Mouse (Mus musculus) gastrocnemius, adult 8-10 months (tissue): Measurements from ENCODE around the gene Eps8l1. TPM values are rescaled to one million over a fixed set of nuclear protein-coding genes. Genes with fewer than 3 reads are reported as not detected.

ENCODE experiments used
- DNase-seq, 2 experiments: peaks; one replicate each; pipeline ENCODE4 v3.0.0; 2022; ENCODE audit warnings: low spot score in 2 of 2
- total RNA-seq, 4 experiments: library from RNA; stranded (reverse); gene quantifications; 2 replicates each; pipeline ENCODE4 v1.2.4; 2022

The Eps8l1 gene
- total RNA-seq, 4 experiments from 2014 or later: 0.67 to 3.4 (median 2.3) TPM

DNA sequence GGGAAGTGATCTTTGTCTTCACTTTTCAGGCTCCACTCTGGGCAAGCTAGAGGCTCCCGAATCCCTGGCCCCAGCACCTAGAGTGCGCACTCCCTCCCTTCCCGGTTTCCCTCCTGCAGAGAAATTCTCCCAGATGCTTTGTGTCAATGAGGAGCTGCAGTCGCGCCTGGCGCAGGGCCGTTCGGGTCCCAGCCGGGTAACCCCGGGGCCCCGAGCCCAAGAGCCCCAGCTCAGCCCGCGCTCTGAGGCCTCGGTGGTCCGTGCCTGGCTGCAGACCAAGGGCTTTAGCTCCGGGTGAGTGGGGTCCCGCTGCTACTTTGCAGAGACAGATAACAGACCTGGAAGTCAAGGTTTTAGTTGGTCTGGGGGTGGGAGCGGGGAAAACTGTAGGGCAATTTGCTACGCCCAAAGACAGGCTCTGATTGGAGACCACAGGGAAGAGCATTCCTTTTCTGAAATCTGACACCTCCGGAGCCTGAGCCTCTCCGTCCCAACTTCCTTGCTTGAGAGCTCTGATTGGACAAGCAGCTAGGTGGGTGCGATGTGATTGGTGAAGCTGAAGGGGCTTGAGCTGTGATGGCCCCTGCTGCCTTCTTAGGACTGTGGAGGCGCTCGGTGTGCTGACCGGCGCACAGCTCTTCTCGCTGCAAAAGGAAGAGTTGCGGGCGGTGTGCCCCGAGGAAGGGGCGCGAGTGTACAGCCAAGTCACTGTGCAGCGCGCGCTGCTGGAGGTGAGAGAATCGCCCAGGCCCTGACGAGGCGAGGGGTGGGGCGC lies 17.7 kb downstream of the Eps8l1 start:
- peak; percentile 33 to 61 for DNase-seq

DNA sequence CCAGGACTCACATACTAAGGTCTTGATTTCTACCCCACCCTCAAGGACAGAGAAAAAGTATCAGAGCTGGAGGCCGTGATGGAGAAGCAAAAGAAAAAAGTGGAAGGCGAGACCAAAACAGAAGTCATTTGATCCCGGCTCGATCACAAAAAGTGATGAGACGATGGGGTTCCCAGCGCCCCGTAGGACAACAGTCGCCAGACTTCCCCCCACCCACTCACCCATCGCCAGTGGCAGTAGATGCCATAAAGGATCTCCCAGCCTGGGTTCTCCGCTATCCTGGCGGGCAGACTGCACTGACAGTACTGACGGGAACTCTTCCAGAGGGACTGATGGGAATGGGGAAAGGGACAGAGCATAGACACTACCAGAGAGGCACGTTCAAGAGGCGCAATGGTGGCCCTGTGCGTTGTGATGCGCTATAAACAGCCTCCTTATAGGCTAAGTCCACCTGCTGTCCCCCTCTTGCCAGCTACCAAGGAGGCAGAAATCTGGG lies 18.4 kb downstream of the Eps8l1 start:
- DNase-seq: no peak

DNA sequence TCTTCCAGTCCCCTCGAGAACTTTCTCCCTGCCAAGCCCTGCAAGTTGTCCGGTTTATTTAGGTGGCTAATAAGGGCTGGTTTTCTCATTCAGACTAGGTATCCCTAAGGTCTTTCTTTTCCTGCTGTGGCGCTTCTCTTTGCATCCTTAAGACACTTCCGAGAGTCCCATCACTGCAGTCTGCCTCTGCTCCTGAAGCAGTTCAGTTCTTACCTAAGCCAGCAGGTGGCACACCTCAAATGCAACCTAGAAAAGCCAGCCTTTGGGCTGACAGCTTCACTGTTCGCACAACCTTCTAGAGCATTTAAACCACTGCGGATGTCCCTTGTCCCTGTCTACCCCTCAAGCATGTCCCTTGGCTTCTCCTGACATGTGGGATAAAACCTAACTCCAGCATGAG lies 19.2 kb downstream of the Eps8l1 start:
- DNase-seq: no peak

DNA sequence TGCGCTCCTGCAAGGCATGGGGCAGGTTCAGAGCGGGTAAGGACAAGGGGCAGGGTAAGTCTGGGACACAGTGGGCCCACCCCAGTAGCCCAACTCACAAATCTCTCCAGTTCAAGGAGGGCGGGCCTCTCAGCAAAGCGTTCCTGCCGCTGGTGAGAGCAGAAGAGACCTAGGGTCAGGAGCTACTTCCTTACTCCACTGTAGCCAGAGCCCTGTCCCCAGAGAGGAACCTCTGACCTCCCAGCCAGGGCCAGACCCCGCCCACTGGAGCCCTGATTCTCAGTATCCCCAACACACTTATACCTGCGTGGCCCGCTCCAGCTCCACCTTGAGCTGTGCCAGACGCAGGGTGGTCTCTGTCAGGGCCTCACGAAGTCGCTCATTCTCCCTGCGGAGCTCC lies 21.8 kb downstream of the Eps8l1 start:
- DNase-seq: no peak

DNA sequence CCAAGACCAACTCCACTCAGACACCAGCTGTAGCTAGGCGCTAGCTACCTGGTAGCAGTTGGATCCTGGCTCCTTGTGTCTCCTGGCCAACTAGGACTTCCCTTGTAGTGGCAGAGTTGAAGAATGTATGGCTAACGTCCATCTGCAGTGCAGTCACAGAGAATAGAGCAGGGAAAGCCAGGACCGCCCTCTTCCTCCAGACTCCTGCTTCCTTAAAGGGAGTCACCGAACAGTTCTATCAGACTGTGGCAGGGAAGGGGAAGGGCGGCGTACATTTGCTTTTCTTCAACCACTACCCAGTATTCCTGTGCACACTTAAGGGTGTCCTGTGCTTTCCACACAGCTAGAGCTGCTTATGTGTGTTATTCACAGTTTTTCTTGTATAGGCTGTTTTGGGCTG lies 30.8 kb downstream of the Eps8l1 start:
- DNase-seq: no peak

DNA sequence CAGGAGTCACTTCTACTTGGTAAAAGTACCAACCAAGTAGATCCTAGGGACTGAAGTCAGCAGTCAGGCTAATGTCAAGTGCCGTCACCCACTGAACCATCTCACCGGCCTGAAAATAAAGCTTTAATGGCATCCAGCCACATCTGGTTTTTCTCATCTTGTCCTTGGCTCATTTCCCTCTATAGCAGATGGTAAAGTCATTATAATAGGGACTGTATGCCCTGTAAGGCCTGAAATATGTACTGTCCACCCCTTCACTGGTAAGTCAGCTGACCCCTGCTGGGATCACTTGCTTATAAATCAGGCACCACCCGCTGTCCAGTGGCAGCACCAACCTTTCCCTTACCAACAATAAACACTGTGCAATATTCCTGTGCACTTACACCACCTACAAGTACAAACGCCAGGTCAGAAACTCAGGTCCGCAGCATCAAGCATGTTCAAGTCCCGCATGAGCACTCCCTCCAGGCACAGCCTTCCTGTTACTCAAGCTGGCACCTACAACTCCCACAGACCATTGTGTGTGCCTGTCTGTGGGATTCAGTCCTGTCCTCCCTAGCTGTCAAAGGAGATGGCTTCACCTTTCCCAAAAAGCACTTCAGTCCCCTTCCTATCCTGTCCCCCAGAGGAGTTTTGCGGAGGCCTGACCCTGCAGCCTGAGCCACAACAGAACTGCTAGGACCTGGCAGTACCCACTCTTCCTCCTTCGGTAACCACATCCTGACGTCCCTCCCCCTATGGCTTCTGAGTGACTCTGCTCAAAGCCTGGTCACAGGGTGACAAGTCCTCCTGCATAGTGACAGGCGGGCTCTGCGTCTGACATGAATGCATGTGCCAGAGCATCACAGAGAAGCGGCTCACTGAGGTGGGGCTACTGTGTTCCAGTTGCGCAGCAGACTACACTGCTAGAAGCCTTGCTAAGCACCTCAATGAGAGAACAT lies 32.1 kb downstream of the Eps8l1 start:
- DNase-seq: no peak

DNA sequence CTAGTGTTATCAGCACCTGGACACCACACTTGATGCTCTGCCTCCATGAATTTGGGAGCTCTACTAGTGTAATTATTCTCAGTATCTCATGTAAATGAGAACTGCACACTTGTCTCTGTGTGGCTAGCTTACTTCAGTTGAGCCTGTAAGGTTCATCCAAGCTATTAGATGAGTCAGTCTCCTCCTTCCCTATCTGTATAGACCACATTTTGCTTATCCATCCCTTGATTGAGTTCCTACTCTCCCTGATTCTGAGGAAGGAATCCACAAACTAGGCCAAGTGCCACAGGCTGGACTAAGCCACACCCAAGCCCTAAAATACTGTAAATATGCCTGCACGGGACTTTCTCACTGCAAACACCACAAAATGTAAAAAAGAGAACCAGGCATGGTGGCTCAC lies 33.5 kb downstream of the Eps8l1 start:
- DNase-seq: no peak

DNA sequence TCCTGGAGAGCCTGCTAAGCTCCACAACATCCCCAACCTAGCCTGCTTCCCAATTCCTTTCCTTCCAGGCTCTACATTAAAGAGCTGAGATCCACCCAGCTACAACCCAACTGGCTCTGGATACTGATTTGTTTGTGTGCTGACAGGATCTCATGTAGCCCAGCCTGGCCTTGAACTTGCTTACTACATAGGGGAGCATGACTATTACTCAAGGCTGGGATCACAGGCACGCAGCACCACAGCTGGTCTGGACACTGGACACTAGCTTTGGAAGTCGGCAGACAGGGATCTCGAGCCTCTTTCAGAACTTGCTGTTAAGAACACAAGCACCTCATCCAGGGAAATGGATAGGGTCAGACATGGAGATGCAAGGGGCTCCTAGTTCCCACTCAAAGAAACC lies 36.0 kb downstream of the Eps8l1 start:
- DNase-seq: no peak

DNA sequence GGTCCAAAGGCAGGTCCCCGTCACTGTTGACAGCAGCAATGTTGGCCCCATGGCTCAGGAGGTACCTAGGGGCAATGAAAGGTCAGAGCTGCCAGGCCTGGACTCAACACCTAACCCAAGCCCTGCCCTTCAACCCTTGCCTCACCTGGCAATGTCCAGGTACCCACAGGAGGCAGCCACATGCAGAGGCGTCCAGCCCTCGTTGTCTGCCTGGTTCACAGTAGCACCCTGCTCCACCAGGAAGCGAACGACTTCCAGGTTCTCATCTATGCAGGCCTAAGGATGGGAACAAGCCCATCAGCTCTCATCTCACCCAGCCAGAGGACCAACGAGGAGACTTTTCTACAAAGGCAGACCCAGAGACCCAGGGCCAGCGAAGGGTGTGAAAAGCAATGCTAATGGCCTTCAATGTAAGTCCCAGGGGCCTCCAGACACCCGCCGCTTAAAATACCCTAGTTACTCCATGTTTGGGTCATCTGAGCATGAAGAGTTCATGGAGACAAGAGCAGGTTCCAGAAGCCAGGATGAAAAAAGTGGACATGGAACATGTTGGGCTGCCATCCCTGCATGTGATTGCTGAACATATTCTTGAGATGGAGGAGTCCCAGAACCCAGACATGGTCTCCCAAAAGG lies 36.9 kb downstream of the Eps8l1 start:
- no peak for DNase-seq

DNA sequence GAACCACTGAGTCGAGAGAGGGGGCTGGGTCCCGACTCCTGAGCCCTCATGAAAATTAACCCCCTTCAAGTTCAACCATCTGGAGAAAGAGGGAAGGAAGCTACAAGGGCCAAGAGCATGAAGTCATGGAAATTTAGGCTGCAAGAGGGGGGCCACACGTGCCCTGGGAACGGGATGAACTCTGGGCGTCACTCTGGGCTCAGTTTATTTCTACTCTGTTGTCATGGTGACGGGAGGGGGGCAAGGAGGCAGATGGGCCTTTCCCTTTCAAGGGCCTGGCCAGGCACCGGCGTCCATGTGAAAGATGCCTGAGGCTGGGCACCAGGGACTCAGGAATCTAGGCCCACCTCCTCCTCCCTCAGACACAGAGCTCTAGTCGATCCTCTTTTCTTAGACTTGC lies 37.8 kb downstream of the Eps8l1 start:
- peak; percentile 65 to 67 for DNase-seq

DNA sequence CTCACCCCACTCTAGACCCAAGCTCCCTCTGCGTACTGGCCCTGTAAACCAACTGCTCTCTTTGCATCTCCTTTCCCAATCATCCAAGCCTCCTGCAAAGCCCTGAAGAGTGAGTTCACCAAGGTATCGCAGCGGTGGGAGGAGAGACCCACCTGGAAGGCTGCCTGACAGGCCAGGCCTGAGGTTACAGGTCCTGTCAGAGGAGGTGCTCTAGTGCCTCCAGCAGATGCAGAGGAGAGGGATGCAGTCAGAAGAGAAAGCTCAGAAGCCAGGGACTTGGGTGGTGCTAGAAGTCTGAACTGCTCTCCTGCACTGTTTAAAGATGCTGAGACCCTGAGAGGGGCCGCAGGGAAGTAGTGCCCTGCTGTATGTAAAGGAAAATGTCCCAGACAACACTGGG lies 38.6 kb downstream of the Eps8l1 start:
- DNase-seq: no peak

DNA sequence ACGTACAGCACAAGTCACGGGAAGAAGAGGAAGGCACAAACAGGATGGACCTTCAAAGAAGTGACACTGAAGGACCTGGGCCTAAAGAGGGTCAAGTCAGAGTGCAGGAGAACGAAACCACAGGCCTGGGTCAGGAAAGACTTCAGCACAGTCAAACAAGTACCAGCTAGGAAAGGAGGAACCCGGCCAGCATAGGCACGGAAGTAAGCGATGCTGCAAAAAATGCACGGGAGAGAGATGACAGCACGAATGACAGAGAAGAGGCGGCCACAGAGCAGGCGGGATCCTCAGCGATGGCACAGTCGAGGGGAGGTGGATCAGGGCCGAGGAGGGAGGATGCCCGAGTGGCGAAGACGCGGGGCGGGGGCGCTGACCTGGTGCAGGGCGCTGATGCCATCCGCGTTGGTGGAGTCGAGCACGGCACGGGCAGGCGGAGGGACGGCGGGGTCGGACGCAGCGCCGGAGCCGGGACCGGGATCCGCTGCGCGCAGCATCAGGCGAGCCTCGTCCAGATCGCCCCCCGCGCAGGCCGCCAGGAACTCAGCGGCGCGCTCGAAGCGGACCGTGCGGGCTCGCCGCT lies 40.5 kb downstream of the Eps8l1 start:
- peak in 1 of 2 experiments; percentile 33 for DNase-seq

DNA sequence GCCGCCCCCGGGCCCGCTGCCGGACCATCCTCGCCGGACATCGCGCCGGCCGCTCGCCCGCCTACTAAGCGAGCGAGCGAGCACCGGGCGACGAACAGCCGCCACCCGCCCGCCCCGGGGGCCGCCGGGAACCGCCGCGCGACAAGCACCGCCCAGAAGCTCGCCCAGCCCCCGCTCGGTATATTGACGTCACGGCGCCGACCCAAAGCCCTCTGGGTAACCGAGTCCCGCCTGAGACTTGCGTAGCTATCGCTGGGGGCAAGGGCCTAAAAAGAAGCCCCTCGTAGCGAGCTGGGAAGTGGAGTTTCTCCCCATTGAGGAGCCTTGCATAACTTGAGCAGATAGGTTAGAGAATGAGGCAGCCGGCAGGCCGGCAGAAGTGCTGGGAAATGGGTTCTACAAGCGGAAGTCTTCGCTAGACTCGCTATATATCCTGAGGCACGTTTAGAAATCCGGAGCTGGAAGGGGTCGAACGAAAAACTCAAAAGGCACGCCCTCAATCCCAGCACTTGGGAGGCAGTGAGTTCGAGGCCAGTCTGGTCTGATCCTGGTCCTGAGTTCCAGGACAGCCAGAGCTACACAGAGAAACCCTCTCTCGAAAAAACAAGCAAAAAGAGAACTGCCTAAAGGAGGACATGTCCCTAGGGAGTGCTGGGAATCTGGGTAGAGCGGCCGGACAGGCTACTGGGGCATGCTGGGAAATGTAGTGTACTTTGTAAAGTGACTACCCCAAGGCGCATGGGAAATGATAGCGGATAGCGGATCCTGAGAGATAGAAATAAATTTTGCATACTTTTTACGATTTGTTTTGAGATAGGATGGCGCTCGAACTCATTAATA lies 41.3 kb downstream of the Eps8l1 start, which contains the start of gene Ppp1r12c:
Ppp1r12c (minus strand) TSS at position 123 of the 840 bp plus-strand sequence.
- DNase-seq: peak; percentile 89 to 90

DNA sequence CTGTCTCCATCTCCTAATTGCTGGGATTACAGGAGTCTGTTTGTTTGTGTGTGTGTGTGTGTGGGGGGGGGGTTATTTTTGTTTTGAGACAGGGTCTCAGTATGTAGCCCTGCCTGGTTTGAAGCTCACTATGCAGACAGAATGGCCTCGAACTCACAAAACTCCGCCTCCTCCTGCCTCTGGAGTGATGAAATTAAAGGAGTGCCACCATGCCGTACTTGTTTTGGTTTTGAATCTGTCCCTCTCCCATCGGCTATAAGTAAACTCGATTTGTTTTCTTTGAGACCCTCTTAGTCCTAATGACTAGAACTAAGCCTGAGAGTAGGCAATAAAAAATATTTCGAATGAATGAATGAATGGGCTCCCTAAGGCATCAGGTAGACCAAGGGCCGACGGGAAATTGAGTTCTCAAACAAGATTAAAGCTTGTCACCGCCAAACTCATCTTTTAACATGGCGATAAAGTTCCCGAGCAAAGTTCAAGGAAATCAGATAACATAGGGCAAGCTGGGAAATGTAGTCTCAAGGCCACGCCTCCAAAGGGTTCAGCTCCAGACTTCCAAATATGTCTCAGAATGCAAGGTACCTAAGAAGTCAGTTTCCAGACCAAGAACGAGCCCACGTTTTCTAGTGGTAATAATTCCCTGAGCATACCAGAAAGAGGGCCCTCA lies 42.1 kb downstream of the Eps8l1 start:
- DNase-seq: peak; percentile 32 to 34

DNA sequence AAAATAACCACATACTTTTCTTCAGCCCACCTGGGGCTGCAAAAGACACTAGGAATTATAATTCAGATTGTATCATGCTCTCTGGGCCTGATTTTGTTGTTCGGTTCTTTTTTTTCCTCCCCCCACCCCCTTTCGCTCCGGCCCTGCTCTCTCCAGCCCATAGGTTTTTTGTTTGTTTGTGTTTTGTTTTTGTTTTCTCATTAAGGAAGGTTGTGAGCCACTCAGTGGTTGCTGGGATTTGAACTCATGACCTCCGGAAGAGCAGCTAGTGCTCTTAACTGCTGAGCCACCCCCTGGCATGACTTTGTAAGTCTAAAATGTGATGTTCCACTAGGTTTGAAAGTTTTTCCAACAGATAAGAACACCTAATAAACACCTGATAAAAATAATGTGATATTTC lies 42.6 kb downstream of the Eps8l1 start:
- DNase-seq: no peak

DNA sequence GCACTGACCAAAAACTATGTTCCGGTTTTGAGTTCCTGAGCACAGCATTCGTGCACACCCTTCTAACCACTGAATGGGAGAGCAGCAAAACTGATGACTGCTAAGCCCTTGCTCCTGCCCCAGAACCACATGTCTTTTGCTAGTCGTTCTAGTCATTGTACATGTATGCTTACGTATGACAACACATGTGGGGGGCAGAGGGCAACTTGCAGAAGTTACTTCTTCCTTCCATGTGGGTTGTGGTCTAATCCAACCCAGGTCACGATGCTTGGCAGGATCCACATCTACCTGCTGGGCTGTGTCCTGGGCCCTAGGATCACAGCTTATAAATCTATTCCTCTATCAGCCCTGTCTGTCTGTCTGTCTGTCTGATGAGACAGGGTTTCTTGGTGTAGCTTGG lies 43.4 kb downstream of the Eps8l1 start:
- no peak for DNase-seq

DNA sequence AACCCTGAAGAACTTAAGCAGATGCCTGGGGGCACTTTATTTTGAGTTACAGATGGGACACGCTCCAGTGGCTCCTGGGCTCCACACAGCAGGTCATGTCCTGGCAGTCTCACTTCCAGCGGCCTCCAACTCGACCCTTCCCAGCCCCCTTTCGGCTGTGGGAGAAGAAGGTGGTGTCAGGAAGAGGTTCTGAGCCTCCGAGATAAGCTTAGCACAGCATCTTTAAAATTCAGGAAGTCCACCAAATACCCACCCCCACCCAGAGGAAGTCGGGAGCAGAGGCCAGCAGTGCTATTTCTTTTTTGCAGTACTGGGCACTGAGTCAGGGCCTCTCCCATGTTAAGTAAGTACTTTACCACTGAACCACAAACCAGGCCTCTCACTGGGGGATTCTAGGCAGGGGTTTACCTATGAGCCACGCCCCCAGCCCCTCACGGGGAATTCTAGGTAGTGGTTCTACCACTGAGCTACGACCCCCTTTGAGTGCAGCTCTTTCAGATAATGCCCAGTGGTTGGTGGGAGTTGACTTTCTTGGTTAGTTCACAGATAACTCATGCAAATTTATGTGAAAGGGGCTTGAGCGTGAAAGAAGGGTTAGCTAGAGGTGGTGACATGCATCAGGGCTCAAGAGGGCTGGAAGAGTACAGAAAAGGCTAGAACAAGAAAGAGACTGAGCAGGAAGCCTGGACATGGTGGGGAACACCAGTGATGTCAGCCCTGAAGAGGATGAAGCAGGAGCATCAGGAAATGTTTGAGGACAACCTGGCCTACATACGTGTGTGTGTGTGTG lies 44.4 kb downstream of the Eps8l1 start:
- DNase-seq: no peak

DNA sequence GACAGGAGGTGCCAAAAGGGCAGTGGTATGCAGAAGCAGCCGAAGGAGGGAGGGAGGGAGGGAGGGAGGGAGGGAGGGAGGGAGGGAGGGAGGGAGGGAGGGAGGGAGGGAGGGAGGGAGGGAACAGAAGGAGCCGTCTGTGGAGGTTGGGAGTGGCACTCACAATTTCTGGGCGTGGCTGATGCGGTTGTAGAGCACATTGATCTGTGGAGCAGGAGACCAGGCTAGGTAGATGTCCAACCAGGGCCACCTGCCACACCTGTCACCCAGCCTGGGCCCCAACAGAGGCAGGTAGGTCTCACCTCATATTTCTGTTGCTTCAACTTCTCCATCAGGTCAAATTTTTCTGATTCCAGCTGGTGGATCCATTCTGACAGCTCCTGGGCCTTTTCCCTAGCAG lies 46.7 kb downstream of the Eps8l1 start:
- DNase-seq: no peak
